ENCODE assay signal across 15 mouse cellular contexts in the genomic region with DNA sequence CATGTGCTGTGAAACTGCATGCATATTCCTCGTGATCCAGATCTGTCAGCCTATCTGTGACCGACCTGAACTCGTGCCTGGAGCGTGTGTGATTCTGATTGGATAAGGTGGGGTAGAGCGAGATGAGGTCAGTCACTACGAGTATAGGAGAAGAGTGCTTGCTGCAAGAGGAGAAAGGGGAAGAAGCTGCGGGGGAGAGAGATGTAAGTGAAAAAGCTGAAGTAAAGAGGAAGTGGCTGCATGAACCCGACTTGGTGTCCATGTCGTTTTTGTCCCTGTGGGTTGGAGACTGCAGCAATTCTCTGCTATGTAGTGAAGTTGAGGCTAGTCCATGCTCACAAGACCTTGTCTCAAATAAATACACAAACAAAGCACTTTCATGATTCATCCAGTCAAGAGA.
"Had no signal": no experiment of that assay in that cellular context is flagged by ENCODE, and none has a peak within 500 bp of the region (broad histone marks: within the 10 kb centered on the region; RNA-seq: fewer than 3 reads in every experiment).

No protein-coding gene starts in this region.

- ATAC-seq: liver, postnatal 0 days; lung, postnatal 0 days; midbrain, embryonic 16.5 days had no signal

- DNase-seq: liver, postnatal 0 days; lung, adult 2 months; lung, postnatal 14 days; lung, postnatal 36 days; midbrain, embryonic 14.5 days; retina, postnatal 1 day; right cerebral cortex, adult 18-20 months; right cerebral cortex, postnatal 25 days; right cerebral cortex, postnatal 4 days; spleen, adult 18-20 months; thymus, adult 18-20 months; thymus, postnatal 14 days; thymus, postnatal 36 days had no signal
